Mouse (Mus musculus) heart, postnatal 0 days (tissue): Measurements from ENCODE around the gene Cdkn1a.

Experiments used
- CTCF ChIP-seq: IDR thresholded peaks from 2 replicates; pipeline ENCODE4 v1.5.1; 2016; ENCODE audit warnings: antibody characterized with exemption, control low read depth, low read depth
- EP300 ChIP-seq: IDR thresholded peaks from 2 replicates; pipeline ENCODE4 v1.6.1; 2016; ENCODE audit warnings: antibody characterized with exemption, low read depth

GRCm38 (mm10) chr17:29044146-29044924 is 46.4 kb upstream of the Cdkn1a start:
- TF ChIP-seq CTCF (no peak), EP300 (no peak)
